Mouse (Mus musculus) intestine, embryonic 14.5 days (tissue): Measurements from ENCODE around the gene Cdc42ep5. TPM values are rescaled to one million over a fixed set of nuclear protein-coding genes. Genes with fewer than 3 reads are reported as not detected.
A peak's percentile ranks its signal among the peaks of the same experiment; 100 is the strongest.

ENCODE experiments used
- ATAC-seq: fragments of 200-750 bp; cut with Nextera tagmentation; replicated peaks from 2 replicates; pipeline ENCODE4 v1.8.0; 2017; ENCODE audit warnings: low read depth, moderate number of reproducible peaks, moderate TSS enrichment, moderate library complexity; ENCODE audit not compliant: low FRiP score, low TSS enrichment
- DNase-seq: peaks from one replicate; pipeline ENCODE4 v3.0.0-alpha.2; 2018; ENCODE audit warnings: low spot score
- H3K27ac ChIP-seq: fragments of 300-500 bp; sonication (generic); 2 replicates; pipeline ENCODE4 v1.5.1; 2014; ENCODE audit warnings: low read depth, mild to moderate bottlenecking, control low read depth
- H3K27me3 ChIP-seq: fragments of 300-500 bp; sonication (generic); replicated peaks from 2 replicates; pipeline ENCODE4 v1.6.1; 2014; ENCODE audit warnings: low read length, control low read depth; ENCODE audit not compliant: control insufficient read depth, insufficient read depth
- H3K36me3 ChIP-seq: fragments of 300-500 bp; sonication (generic); 2 replicates; pipeline ENCODE4 v1.6.1; 2014; ENCODE audit warnings: low read length, control low read depth; ENCODE audit not compliant: control insufficient read depth, insufficient read depth
- H3K4me1 ChIP-seq: fragments of 300-500 bp; sonication (generic); replicated peaks from 2 replicates; pipeline ENCODE4 v1.6.1; 2014; ENCODE audit warnings: low read length, control low read depth, mixed read lengths; ENCODE audit not compliant: control insufficient read depth, insufficient read depth
- H3K4me2 ChIP-seq: fragments of 300-500 bp; sonication (generic); 2 replicates; pipeline ENCODE4 v1.6.1; 2014; ENCODE audit warnings: low read length
- H3K4me3 ChIP-seq: fragments of 300-500 bp; sonication (generic); 2 replicates; pipeline ENCODE4 v1.5.1; 2014; ENCODE audit warnings: low read depth, low read length, control low read depth, mixed read lengths
- H3K9ac ChIP-seq: fragments of 300-500 bp; sonication (generic); 2 replicates; pipeline ENCODE4 v1.6.1; 2014; ENCODE audit warnings: mild to moderate bottlenecking, low read length
- H3K9me3 ChIP-seq: fragments of 300-500 bp; sonication (generic); 2 replicates; pipeline ENCODE4 v1.6.1; 2016; ENCODE audit warnings: low read length, control low read depth; ENCODE audit not compliant: control insufficient read depth
- WGBS: fragments of 180-500 bp; shearing (Covaris S2); extraction: QIAGEN DNeasy Blood & Tissue Kit; methylation state at CpG from one replicate; pipeline ENCODE4 v1.1.7; 2014; 5-methylcytosine and 5-hydroxymethylcytosine counted together
- polyA plus RNA-seq: library from polyadenylated mRNA; unstranded; fragments of >200 nt; fragmentation: Nextera tagmentation; extraction: Ambion mirVana; gene quantifications from 2 replicates; pipeline ENCODE4 v1.2.1, GENCODE M21; 2014

Gene Cdc42ep5
- polyA plus RNA-seq, 1 experiment from 2014 or later = 62.4 TPM

- ATAC-seq = no peak; the same call in 1 of the 2 replicates
- Histone ChIP-seq H3K27me3 (peaks cover 36% of the 10 kb centered on the region), H3K4me2 (peak within 1 kb of the TSS; percentile 55), H3K4me3 (peak within 1 kb of the TSS; percentile 29), H3K9ac (peak within 1 kb of the TSS; percentile 35; the same call in 1 of the 2 replicates), H3K4me1 (no peaks in the 10 kb centered on the region), H3K9me3 (no peaks in the 10 kb centered on the region), H3K36me3 (no peaks in the 10 kb centered on the region), H3K27ac (no peak within 1 kb of the TSS)
- DNase-seq = peak; percentile 65
- WGBS = 2% methylated on average over 28 of the region's 37 CpGs
These were observed 45.2 kb downstream of the Cdc42ep5 start, which contains the start of gene Ttyh1 for GRCm38 (mm10) chr7:4119344-4119902. Ttyh1 (plus strand) TSS chr7:4119408.

- no peak overlapping the region for H3K4me2 ChIP-seq
- WGBS = 70% methylated on average over 8 of the region's 8 CpGs
- no peak for ATAC-seq
These were observed 47.4 kb downstream of the Cdc42ep5 start for GRCm38 (mm10) chr7:4117050-4117814.

DNA sequence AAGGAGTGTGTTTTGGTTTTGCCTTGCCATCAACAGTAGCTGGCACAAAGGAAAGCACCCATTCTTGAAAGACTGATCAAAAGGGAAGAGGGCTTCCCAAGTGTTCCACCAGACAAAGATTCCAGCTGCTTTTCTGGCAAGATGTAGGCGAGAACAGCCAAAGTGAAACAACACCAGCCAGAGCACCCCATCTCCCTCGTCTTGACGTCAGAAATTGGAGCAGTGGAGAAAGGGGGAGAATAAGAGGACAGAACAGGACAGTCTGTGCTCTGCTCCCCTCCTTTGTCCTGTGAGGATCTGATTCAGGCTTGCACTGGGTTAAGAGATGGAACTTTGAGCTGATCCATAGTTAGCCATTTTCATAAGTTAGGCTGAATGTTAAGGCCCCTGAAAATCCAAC is 52.9 kb downstream of the Cdc42ep5 start:
- 66% methylated on average over 3 of the region's 3 CpGs for WGBS
- DNase-seq = no peak

More at GRCm38 (mm10) chr7:4117050-4117814, 47.4 kb downstream of the Cdc42ep5 start:
- Histone ChIP-seq H3K27me3 (peaks cover 36% of the 10 kb centered on the region), H3K36me3 (no peaks in the 10 kb centered on the region), H3K9me3 (no peaks in the 10 kb centered on the region), H3K9ac (no peak overlapping the region), H3K4me3 (no peak overlapping the region), H3K4me1 (no peaks in the 10 kb centered on the region), H3K27ac (no peak overlapping the region)
- DNase-seq = no peak

DNA sequence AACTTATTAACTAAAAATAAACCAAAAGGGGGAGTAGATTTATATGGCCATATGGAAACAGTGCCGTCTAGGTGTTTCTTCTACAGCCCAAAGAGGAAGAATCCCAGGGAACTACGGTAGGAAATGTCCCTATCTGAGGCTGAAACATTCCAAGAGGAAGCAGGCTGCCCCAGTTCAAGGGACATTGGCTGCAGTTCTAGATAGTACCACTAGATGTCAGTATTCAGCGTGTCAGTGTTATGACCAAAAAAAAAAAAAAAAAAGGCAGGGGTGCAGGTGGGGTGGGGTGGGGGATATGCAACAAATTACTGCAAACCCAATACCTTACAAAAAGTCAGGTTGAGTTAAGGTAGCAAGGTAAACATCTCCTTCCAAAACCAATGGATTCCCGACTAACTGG is 61.2 kb downstream of the Cdc42ep5 start:
- DNase-seq = no peak
- Histone ChIP-seq H3K4me2 (no peak overlapping the region), H3K9ac (no peak overlapping the region), H3K27ac (no peak overlapping the region), H3K36me3 (no peaks in the 10 kb centered on the region), H3K4me1 (no peaks in the 10 kb centered on the region), H3K4me3 (no peak overlapping the region), H3K27me3 (no peaks in the 10 kb centered on the region), H3K9me3 (no peaks in the 10 kb centered on the region)
- WGBS = 17% methylated on average over 4 of the region's 4 CpGs
- ATAC-seq = no peak

More for the DNA sequence above, 52.9 kb downstream of the Cdc42ep5 start:
- Histone ChIP-seq H3K36me3 (no peaks in the 10 kb centered on the region), H3K4me1 (no peaks in the 10 kb centered on the region), H3K9me3 (no peaks in the 10 kb centered on the region), H3K4me2 (no peak overlapping the region), H3K9ac (no peak overlapping the region), H3K4me3 (no peak overlapping the region), H3K27me3 (no peaks in the 10 kb centered on the region), H3K27ac (no peak overlapping the region)
- no peak for ATAC-seq

Other genes starting within 250 kb of the Cdc42ep5 start
- gene Lilra6, start 249.4 kb downstream of the Cdc42ep5 start, polyA plus RNA-seq = 0.11 and 0.13 TPM in 2 replicates
- gene Lair1, start 101.7 kb downstream of the Cdc42ep5 start, polyA plus RNA-seq = 2.1 and 2.3 TPM in 2 replicates
- gene Ttyh1, start 45.5 kb downstream of the Cdc42ep5 start, polyA plus RNA-seq = 5.2 and 7.1 TPM in 2 replicates
- 48.2 and 51.4 TPM in 2 replicates for gene Leng8, start 27.8 kb downstream of the Cdc42ep5 start, polyA plus RNA-seq
- gene Leng9, start 14.5 kb downstream of the Cdc42ep5 start, polyA plus RNA-seq = 2.4 and 2.7 TPM in 2 replicates
- 0.11 and 0.16 TPM in 2 replicates for gene Lilra5, start 72.9 kb upstream of the Cdc42ep5 start, polyA plus RNA-seq
- not detected in 2 replicates for gene Ncr1, start 172.9 kb upstream of the Cdc42ep5 start, polyA plus RNA-seq
- gene Gp6, start 232.9 kb upstream of the Cdc42ep5 start, polyA plus RNA-seq = 0.30 and 0.31 TPM in 2 replicates